Mouse (Mus musculus) liver, adult 2 months (tissue): ENCODE results near the gene Pou3f1.

ENCODE experiments used
- CTCF ChIP-seq: fragments of 200-500 bp; IDR thresholded peaks from 2 replicates; pipeline ENCODE4 v1.5.1; 2011; ENCODE audit warnings: low read depth, low read length, control low read depth
- POLR2A ChIP-seq: fragments of 200-500 bp; IDR thresholded peaks from 2 replicates; pipeline ENCODE4 v1.6.1; 2011; ENCODE audit warnings: low read length, control low read depth; ENCODE audit not compliant: insufficient read depth; ENCODE audit errors: extremely low read depth

- no peak for TF ChIP-seq CTCF
- no peak for TF ChIP-seq POLR2A
Observed at GRCm38 (mm10) chr4:124639715-124640114, 16.9 kb upstream of the Pou3f1 start.
